Mouse (Mus musculus) right cerebral cortex, postnatal 10 days (tissue): ENCODE data around the gene Stpg3.

Experiments used
- DNase-seq, 2 experiments: peaks; one replicate each; pipeline ENCODE4 v3.0.0; 2021; ENCODE audit warnings: low spot score in 2 of 2

The Stpg3 gene

DNA sequence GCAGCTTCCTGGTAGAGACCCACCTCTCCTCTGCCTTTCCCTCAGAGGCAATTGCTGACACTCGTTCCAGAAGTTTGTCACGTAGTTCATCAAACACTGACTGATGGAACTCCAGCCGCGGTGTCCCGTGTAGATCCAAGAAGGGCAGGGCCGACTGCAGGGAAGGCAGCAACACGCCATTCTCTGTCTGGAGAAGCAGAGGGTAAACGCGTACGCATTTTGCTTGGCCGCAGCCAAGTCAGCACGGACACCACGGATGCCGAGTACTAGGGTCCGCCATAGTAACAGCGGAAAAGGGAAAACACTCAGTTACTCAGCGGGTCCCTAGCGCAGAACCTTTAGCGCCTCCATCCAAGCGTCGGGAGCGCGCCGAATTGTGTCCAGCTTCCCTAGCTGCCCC, 3.8 kb downstream of the Stpg3 start:
- DNase-seq = peak in 1 of 2 experiments; percentile 23

DNA sequence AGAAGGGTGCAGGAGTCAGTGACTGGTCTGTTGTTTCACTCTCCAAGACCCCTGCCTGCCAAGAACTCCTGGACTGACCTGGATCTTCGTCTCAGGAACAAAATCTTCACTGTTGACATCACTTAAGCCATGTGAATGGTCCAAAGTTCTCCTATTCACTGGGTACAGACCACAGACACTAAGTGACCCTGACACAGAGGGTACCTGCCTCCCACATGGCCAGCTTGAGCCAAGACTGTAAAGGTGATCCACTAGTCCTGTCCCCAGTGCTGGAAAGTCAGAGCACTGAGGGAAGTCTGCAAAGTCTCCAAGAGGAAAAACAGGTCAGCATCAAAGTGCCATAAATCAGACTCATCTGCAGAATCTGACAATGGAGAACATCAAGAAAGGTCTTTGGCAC, 6.8 kb downstream of the Stpg3 start:
- DNase-seq = peak in 1 of 2 experiments; percentile 15

DNA sequence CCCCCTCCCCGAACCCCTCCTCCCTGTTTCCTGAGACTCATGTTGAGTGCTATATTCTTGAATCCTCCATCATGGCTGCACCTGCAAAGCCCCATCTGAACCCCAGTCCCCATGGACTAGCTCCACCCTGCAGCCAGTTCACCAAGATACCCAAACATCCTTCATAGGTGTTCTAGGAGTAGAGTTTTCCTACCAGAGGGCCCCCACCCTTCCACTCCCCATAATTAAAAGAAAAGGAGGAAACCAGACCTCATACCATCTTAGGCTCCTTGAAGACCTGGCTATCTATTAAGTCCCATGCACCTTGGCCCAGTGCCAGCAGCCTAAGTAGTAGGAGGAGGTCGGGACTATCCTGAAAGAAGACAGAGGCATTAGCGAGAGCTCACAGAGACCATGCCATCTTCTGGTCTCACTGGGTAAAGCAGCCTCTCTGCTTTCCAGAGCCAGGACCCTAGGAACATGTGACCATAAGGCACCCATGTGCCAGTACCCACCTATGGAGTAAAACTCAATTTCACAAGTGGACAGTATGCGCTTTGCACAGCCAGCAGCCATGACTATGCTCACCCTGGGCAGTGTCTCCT, 10.7 kb downstream of the Stpg3 start:
- peak in 1 of 2 experiments; percentile 41 for DNase-seq

DNA sequence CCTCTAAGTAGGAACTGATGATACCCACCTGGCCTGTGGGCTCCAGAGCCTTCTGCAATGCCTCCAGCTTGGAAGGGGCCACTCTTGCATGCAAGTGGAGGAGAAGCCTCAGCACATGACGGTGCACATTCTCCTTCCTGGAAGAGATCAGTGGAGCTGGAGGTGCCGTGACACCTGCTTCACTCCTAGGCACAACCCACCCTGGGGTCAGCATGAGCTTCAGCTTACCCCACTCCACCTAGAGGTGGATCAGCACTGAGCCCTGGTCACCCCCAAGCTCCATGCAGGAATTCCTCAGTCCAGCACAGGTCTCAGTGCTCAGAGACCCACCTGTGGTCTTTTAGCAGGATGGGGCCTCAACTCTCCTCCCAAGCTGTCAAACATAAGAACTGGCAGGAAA, 13.8 kb downstream of the Stpg3 start:
- peak in 1 of 2 experiments; percentile 22 for DNase-seq

DNA sequence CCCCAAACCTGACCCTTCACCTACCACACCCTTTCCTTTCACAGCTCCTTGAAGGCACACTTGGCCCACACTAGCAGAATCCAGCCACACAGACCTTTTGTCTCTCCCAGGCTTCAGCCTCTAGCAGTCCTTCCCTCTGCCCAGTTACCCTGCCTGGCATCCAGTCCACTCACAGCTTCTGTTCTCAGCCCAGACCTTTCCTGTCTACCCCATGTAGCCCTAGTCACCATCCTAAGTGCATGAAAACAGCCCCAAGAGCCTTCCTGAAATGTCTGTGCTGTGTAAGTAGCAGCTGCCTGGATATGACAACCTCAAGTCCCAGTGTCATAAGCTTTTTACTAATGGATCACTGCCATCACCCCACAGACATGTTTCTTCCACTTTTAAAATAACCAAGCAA, 16.5 kb downstream of the Stpg3 start:
- no peak for DNase-seq

DNA sequence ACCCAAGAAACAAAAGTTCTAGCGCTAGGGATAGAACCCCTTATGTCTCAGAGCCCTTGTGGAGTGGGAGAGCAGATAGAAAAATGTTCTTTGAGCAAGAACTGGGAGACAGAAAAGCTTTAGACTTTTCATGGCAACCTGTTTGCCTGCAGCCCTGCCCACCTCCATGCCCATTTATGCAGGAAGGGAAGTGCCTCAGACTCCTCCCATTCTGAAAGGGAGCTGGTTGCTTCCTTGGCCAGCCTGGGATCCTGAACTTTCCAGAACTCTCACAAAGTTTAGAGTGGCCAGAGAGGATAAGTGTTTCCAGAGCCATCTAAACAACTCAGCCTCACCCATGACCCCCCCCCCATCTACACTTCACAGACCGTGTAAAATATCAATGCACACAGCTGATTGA, 17.2 kb downstream of the Stpg3 start:
- DNase-seq = no peak

DNA sequence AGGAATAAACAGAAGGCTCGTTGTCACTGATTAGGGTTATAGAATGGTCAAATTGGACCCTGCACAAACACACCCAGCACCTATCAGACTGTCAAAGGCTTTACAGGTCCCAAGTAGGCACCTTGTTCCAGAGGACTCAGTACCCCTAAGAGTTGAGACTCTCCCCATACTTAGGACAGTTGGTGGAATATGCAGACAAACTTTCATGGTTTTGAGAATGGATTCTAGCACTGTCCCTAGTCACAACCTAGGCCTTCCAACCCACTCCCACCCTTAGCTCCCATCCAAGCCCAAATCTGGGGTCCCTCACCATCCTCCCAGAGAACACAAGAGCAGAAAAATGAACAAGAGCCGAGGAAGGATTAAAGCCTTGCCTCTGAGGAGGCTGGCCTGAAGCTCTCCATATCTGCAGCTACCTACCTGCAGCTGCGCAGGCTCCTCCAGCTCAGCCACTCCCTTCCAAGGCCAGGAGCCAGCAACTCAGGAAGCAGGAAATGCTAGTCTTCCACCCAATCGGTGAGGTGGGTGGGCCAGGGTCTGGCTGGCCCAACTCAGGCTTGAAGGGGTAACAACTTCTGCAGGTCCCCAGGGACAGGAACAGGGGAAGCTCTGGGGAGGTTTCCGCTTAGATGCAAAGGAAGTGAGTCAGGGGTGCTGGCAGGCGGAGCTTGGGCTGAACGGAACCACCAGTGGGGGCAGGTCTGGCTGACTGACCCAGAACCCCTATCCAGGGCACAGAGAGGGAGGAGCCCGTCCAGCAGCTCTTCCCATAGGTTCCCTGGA, 18.1 kb downstream of the Stpg3 start, which contains the start of gene Tor4a:
Gene Tor4a, minus strand, starts transcription at position 715 of the 783 bp plus-strand sequence.
- DNase-seq = peak in 1 of 2 experiments; percentile 55

DNA sequence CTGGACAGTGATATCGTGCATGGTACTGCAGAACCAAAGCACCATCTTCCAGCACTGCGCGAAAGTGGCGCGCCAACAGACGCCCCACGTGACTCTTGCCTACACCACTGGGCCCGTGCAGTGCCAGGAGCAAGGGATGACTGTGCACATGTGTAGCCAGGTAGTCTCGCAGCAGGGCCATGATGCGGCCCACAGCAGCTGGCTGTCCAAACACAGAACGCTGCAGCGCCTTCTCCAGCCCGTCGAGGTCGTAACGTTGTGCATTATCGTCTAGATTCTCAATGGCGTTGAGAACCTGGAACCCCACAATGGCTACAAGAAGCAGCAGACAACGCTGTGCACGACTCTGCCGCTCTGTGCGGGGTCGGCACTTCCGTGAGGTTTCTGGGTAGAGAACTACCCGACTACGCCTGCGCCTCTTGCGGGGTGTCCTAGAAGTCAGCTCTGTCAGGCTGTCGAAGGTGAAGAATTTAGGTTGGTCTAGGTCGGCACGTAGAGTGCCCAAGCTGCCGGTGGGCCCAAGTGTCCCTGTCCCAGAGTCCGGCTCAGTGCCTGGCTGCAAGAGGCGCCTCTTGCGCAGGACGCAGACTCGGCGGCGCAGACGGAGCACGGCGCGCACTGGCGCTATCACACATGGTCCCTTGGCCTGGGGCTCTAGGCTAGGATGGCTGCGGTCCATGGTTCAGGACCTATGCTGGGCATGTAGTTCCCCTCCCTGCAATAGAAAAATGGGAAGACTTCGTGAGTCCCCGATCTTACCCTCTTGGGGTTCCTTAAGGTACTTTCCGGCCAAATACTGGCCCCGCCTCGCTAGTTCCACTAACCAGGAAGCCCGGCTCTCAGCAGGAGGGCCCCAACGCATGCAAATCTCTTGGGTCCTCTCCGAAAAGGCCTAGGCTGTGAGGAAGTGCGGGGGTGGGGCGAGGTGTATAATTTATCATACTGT, 19.0 kb downstream of the Stpg3 start:
- peak in 1 of 2 experiments; percentile 53 for DNase-seq

DNA sequence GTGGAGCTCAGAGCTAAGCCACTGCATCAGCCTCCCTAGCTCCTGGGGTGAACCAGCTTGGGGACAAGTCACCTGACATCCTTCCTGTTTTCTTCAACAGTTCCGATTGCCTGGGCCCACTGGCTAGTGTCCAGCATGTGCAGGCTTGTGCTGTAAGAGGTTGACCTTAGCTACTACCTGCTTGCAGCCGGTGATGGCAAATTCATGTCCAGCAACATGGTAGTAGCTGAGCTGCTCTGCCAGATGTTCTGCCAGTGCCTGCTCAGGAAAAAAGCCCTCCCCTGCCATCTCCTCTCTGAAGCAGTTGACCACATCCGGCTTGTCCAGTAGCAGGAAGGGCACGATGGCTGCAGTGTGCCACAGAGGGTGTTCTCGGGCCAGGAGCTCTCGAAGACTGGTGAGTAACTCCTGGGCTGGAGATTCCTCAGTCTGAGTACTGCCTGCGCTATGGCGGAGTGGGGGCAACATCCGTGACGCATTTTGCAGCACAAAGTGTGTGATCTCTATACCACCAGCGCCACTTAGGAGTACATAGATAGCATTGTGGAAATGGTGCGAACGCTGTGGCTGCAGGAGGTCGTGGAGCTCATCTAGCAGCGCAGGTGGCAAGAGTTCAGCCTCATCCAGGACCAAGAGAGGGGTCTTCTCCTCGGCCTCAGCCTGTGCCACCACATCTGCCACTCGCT, 19.8 kb downstream of the Stpg3 start:
- peak in 1 of 2 experiments; percentile 46 for DNase-seq

DNA sequence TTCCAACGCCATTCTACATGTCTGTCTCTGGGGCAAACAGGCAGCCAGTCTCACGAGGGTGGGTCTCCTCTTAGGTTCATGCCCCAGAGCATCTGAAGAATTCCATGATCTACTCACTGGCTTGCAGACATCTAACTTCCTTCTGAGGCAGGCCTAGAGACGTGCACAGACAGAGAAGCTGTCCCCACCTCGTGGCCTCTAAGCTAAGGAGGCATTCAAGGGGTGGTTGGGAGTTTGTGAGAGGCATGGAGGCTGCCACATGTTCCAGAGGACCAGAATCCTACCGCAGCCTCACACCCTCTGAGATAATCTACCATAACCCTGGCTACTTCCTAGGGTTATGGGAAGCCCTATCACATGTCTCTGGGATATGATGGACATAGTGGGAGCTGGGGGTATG, 20.4 kb downstream of the Stpg3 start:
- DNase-seq = no peak

DNA sequence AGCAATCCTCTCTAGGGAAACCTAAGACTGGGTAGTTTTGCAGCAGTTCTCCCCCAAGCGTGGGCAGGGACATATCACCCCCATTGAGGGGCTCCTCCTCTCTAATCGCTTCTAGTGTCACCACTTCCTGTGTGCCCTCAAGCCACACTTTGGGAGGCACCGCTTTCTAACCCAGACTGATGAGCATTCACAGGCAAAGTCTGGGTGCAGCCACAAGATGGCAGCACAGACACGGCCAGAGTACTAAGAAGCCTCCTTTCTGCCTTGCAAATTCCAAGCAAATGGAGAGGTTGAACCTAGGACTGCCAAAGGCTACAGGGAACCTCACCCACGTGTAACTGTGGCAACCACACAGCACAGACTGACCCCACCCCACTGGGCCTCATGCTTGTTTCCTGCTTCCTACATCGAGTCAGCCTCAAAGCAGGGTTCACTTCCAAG, 21.1 kb downstream of the Stpg3 start:
- peak; percentile 84 to 86 for DNase-seq

DNA sequence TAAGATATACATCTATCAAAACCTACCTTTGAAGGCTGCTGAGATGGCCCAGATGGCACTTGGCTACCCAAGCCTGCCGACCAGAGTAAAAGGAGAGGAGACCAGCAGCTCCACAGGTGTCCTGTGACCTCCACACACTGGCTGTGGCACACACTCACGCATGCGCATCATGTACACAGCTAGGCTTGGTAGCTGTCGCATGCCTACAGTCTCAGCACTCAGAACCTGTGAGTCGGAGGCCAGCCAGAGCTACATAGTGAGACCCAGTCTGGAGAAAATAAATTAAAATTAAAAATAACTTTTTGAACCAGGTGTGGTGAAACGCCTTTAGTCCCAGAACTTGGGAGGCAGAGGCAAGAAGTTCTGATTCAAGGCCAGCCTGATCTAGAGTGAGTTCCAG, 26.6 kb downstream of the Stpg3 start:
- DNase-seq = no peak

DNA sequence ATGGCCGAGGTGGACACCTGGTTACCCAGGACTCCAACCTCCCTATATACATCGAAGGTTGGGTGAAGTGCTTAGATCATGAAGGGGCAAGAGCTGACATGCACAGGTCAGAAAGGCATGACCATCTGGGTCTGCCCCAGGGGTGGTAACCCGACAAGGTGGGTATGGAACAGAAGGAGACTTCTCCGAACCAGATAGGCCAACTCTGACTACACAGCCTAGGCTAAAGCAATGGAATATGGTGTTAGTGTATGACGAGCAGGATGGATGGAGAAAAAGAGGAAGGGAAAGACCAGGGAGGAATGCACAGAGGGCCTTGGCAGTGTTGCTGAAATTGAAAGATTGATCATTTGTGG, 27.9 kb downstream of the Stpg3 start:
- no peak for DNase-seq

DNA sequence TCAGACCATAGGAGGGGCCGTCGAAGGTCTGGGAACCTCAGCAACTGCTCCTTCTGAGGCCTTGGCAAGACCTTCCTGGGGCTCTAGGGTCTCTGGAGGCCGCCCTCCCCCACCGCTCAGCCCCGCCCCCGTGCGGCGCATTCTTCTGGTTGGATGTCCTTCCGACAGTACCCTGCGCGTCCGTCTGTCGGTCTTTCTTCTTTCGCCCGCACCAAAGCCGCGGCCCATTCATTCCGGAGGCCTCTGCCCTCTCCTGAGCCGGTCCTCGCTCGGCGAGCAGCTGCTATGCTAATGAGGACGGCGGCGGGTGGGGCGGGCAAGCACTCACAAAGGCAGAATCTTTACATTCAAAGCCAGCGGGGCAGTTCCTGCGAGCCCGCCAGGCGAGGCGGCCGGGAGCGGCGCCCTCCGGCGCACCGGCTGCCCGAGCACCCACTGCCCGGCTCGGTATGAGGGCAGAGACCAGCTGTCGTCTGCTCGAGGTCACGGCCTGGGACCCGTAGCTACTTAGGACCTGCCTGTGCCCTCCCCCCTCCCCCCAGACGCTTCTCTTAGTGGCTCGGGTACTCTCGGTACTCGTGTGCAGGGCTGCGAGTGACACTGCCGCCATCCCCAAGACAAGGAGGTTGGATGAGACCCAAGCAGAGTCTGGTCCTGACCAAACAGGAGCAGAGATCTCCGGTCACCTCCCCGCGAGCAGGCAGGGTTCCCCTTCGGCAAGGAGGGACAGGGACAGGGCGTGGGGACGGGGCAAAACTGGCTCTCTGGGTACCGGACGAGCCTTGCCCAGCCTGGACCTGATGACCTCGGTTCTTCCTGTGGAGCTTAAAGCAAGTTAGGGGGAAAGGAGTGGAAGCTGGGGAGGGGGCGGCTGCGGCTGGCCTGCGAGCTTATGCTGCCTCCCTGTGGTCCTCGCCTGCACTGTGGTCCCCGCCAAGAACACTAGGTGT, 28.5 kb downstream of the Stpg3 start:
- peak; percentile 82 to 84 for DNase-seq

DNA sequence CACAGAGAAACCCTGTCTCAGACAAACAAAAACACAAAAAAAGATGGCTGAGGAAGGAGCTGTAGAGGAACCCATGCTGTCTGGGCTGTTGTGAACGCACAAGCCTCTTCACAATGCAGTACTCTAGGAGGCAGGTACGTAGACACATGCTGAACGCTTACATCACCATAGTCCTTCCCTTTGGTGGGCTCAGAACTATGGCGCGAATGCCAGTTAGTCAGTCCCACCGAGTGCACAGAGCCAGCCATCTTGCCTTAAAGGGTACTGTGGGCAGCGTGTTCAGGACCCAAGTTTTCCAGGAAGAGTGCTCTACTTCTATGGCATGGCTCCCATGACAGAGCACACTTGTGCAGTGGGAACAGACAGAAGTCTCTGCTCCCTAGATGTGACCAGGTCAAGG, 29.9 kb downstream of the Stpg3 start:
- peak in 1 of 2 experiments; percentile 21 for DNase-seq

DNA sequence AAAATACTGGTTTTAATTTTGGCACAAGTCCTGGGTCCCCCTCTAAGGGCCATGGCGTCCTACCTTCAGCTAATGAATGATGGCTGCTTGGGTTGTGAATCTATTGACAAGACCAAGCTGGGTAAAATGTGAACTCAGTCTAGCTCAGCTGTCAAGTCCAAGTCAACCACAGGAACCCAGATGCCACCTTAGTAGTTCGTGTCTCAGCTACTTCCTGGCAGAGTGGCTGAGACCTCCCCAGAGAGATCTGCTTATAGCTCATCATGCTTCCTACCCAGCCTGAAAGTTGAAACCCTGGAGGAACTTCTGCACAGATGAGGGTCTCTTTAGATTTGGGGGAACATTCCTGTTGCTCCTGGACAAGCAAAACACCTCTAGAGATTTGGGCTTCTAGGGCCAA, 31.1 kb downstream of the Stpg3 start:
- peak in 1 of 2 experiments; percentile 32 for DNase-seq

DNA sequence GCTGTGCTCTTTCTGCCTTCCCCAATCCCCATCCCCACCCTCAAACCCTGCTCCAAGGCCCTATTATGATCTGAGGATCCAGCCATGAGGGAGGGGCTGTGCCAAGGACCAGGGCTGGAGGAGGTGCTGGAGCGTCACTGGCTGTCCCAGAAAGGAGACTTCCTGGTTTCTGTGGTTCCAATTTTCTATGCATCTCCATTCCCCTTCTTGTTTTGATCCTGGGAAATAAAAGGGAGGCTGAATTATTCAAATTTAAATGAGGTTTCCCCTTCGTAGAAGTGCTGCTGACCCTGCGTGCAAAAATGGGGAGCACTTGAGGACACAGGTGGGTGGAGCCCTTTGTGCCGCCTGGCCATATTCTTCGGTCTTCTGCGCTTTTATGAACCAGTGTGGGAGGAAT, 31.8 kb downstream of the Stpg3 start:
- DNase-seq = peak; percentile 65 to 77

DNA sequence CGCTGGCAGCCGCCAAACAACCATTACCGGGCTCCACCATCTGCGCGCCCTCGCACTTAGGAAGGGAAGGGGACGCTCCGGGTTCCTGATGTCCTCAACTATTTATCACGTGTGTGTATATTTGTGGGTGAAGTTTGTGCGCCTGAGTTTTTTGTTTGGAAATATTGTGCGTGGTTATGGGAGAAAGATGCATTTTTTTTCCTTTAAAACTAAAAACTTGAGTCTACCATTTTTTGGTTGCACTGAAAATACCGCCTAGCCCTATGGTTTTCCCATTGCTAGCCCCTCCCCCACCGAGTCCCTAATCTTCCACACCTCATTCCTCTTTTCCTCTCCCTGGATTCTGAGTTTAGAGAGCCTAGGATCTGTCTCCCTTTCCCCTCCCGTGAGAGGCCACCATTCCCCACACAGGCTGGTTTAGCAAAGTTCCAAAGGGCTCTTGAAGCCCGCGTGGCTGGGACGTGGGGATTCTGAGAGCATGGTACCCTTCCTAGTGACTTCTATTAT, 32.5 kb downstream of the Stpg3 start:
- peak in 1 of 2 experiments; percentile 42 for DNase-seq

DNA sequence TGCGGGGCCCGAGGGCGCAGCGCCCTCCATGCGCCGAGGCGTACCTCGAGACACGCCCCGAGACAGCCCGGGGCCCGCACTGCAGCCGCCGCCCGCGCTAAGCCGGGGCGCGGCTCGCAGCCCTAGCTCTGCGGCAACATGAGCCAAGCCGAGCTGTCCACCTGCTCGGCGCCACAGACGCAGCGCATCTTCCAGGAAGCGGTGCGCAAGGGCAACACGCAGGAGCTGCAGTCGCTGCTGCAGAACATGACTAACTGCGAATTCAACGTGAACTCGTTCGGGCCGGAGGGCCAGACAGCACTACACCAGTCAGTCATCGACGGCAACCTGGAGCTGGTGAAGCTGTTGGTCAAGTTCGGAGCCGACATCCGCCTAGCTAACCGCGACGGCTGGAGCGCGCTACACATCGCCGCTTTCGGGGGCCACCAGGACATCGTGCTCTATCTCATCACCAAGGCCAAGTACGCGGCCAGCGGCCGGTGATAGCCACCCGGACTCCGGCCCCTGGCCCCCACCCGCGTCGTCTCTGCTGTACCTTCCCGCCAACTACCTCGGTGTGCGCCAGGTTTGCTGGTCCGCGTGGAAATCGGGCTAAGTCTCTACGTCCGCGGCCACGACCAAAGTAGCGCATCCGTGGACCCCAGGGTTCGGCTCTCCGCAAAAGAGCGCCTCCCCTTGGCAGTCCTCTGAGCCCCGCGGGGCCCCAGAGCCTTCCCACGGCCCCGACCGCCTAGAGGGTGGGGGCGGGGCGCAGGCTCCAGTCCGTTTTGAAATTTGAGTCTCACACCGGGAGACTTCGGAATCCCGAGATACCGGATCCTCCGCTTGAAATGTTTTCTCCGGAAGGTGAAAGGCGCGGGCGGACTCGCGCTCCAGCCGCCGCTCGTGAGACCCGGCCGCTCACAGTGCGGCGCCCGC, 33.2 kb downstream of the Stpg3 start:
- DNase-seq = peak; percentile 58 to 64
